Mouse (Mus musculus): ENCODE measurements around the gene Plcz1. TPM values are rescaled to one million over a fixed set of nuclear protein-coding genes. Genes with fewer than 3 reads are reported as not detected.

Plcz1 gene
- polyA plus RNA-seq, 1 experiment from 2014 or later, result not detected

- no peak for DNase-seq (ENCODE audit: low read depth, low spot score)
- CTCF ChIA-PET, result interaction anchor here (1.0 kb wide), 1 partner anchor 64 kb away, joined by 3 read pairs; no protein-coding TSS in a partner anchor
Measured at GRCm38 (mm10) chr6:139953596-139953995, 87.7 kb downstream of the Plcz1 start.

GRCm38 (mm10) chr6:139947106-139947879, 94.0 kb downstream of the Plcz1 start:
- TF ChIP-seq CTCF (IDR thresholded peaks at IDR 0.05), result no peak
- POLR2A ChIA-PET, result interaction anchor here (0.9 kb wide), 1 partner anchor 16 kb away, joined by 3 read pairs; no protein-coding TSS in a partner anchor
- DNase-seq (ENCODE audit: low read depth, low spot score) (no peak), ATAC-seq (no peak)
- CTCF ChIA-PET, result interaction anchor here (0.6 to 0.9 kb wide), 3 partner anchors 11 to 82 kb away, joined by 3 read pairs; no protein-coding TSS in a partner anchor
- in situ Hi-C loops (cut with MboI; ENCODE audit: low pct_unique_long_range_greater_than_20kb), result no loop called here
- H3K27me3 ChIP-seq, result no peaks in the 10 kb centered on the region

More at GRCm38 (mm10) chr6:139953596-139953995, 87.7 kb downstream of the Plcz1 start:
- TF ChIP-seq CTCF (IDR thresholded peaks at IDR 0.05), result no peak
- POLR2A ChIA-PET, result no interaction called here
- H3K27me3 ChIP-seq, result no peaks in the 10 kb centered on the region
- no peak for ATAC-seq
- in situ Hi-C loops (cut with MboI; ENCODE audit: low pct_unique_long_range_greater_than_20kb), result no loop called here

Other genes starting within 250 kb of the Plcz1 start
- gene Capza3, start 205 bp downstream of the Plcz1 start, polyA plus RNA-seq (2021), result not detected